Mouse (Mus musculus): ENCODE data around the gene Mrgprb1. TPM values are rescaled to one million over a fixed set of nuclear protein-coding genes. Genes with fewer than 3 reads are reported as not detected.
"Not testable (repeated sequence)": the region's sequence is repeated elsewhere in the genome, so short reads cannot be mapped to it uniquely, and the experiment has no call there.

The Mrgprb1 gene
- polyA plus RNA-seq (2012; rRNA removed) (not detected in 2 replicates), polyA plus RNA-seq (2014; fragmentation: Nextera tagmentation; extraction: Ambion mirVana) (not detected in 2 replicates)

- no peaks in the 10 kb centered on the region for H3K27me3 ChIP-seq (ENCODE audit: control insufficient read depth, insufficient read depth, low read length)
- H3K9ac ChIP-seq (replicated peaks): no peak within 1 kb of the TSS
- H3K4me1 ChIP-seq (replicated peaks; ENCODE audit: control insufficient read depth in 2 of 2, insufficient read depth in 2 of 2, low read length in 1 of 2): no peaks in the 10 kb centered on the region
- H3K36me3 ChIP-seq (replicated peaks; ENCODE audit: control insufficient read depth, insufficient read depth, low read depth): no peaks in the 10 kb centered on the region
- DNase-seq (ENCODE audit: low read depth in 3 of 3, low spot score in 3 of 3): no peak
- 65% methylated on average over 3 of the region's 3 CpGs for WGBS (ENCODE audit: insufficient replicate concordance)
- no peak within 1 kb of the TSS for H3K4me3 ChIP-seq (ENCODE audit: insufficient read depth in 1 of 2, low read depth in 2 of 2, low read length in 2 of 2)
- ATAC-seq (ENCODE audit: insufficient read depth): no peak
- TF ChIP-seq CTCF (IDR thresholded peaks at IDR 0.05; ENCODE audit: low read depth): no peak
- no peak for TF ChIP-seq EP300 (IDR thresholded peaks at IDR 0.05; ENCODE audit: low read depth)
- no peaks in the 10 kb centered on the region for H3K9me3 ChIP-seq (ENCODE audit: control insufficient read depth, low read length)
- no peak within 1 kb of the TSS for H3K27ac ChIP-seq
- no peak within 1 kb of the TSS for H3K4me2 ChIP-seq (ENCODE audit: low read depth)
Observed at GRCm38 (mm10) chr7:48456242-48456641, at the start of gene Mrgprb1. TSS of gene Mrgprb1 (minus strand) at chr7:48456342.

GRCm38 (mm10) chr7:48499221-48499620 is 43.1 kb upstream of the Mrgprb1 start, which contains the start of gene Mrgprx2:
TSS of gene Mrgprx2 (minus strand) at chr7:48499321.
- DNase-seq (ENCODE audit: low read depth in 3 of 3, low spot score in 3 of 3) (no peak), ATAC-seq (ENCODE audit: insufficient read depth) (no peak)
- no peak within 1 kb of the TSS for H3K4me3 ChIP-seq (ENCODE audit: insufficient read depth in 1 of 2, low read depth in 2 of 2, low read length in 2 of 2)
- TF ChIP-seq EP300 (IDR thresholded peaks at IDR 0.05; ENCODE audit: low read depth) (no peak), CTCF (IDR thresholded peaks at IDR 0.05; ENCODE audit: low read depth) (no peak)
- no peaks in the 10 kb centered on the region for H3K36me3 ChIP-seq (replicated peaks; ENCODE audit: control insufficient read depth, insufficient read depth, low read depth)
- no peaks in the 10 kb centered on the region for H3K4me1 ChIP-seq (replicated peaks; ENCODE audit: control insufficient read depth in 2 of 2, insufficient read depth in 2 of 2, low read length in 1 of 2)
- no peak within 1 kb of the TSS for H3K4me2 ChIP-seq (ENCODE audit: low read depth)
- H3K9ac ChIP-seq (replicated peaks): no peak within 1 kb of the TSS
- no peaks in the 10 kb centered on the region for H3K9me3 ChIP-seq (ENCODE audit: control insufficient read depth, low read length)
- H3K27ac ChIP-seq: no peak within 1 kb of the TSS
- no peaks in the 10 kb centered on the region for H3K27me3 ChIP-seq (ENCODE audit: control insufficient read depth, insufficient read depth, low read length)

- H3K4me3 ChIP-seq (ENCODE audit: insufficient read depth in 1 of 2, low read depth in 2 of 2, low read length in 2 of 2): no peak overlapping the region
- WGBS (ENCODE audit: insufficient replicate concordance): 32% methylated on average over 3 of the region's 3 CpGs
Observed at GRCm38 (mm10) chr7:48436581-48436980, 19.6 kb downstream of the Mrgprb1 start.

GRCm38 (mm10) chr7:48435936-48436335 is 20.2 kb downstream of the Mrgprb1 start:
- H3K4me3 ChIP-seq (ENCODE audit: insufficient read depth in 1 of 2, low read depth in 2 of 2, low read length in 2 of 2); ATAC-seq (ENCODE audit: insufficient read depth); H3K36me3 ChIP-seq (replicated peaks; ENCODE audit: control insufficient read depth, insufficient read depth, low read depth); H3K4me1 ChIP-seq (replicated peaks; ENCODE audit: control insufficient read depth in 2 of 2, insufficient read depth in 2 of 2, low read length in 1 of 2); H3K27ac ChIP-seq; DNase-seq (ENCODE audit: low read depth in 3 of 3, low spot score in 3 of 3); H3K27me3 ChIP-seq (ENCODE audit: control insufficient read depth, insufficient read depth, low read length); H3K4me2 ChIP-seq (ENCODE audit: low read depth); H3K9ac ChIP-seq (replicated peaks); H3K9me3 ChIP-seq (ENCODE audit: control insufficient read depth, low read length): not testable (repeated sequence)
- WGBS (ENCODE audit: insufficient replicate concordance): 55% methylated on average over 3 of the region's 3 CpGs

More at GRCm38 (mm10) chr7:48436581-48436980, 19.6 kb downstream of the Mrgprb1 start:
- no peaks in the 10 kb centered on the region for H3K4me1 ChIP-seq (replicated peaks; ENCODE audit: control insufficient read depth in 2 of 2, insufficient read depth in 2 of 2, low read length in 1 of 2)
- no peaks in the 10 kb centered on the region for H3K36me3 ChIP-seq (replicated peaks; ENCODE audit: control insufficient read depth, insufficient read depth, low read depth)
- H3K27ac ChIP-seq: no peak overlapping the region
- DNase-seq (ENCODE audit: low read depth in 3 of 3, low spot score in 3 of 3) (no peak), ATAC-seq (ENCODE audit: insufficient read depth) (no peak)
- no peaks in the 10 kb centered on the region for H3K9me3 ChIP-seq (ENCODE audit: control insufficient read depth, low read length)
- H3K9ac ChIP-seq (replicated peaks): no peak overlapping the region
- TF ChIP-seq CTCF (IDR thresholded peaks at IDR 0.05; ENCODE audit: low read depth): no peak
- TF ChIP-seq EP300 (IDR thresholded peaks at IDR 0.05; ENCODE audit: low read depth): no peak
- H3K4me2 ChIP-seq (ENCODE audit: low read depth): no peak overlapping the region
- no peaks in the 10 kb centered on the region for H3K27me3 ChIP-seq (ENCODE audit: control insufficient read depth, insufficient read depth, low read length)

Other genes starting within 250 kb of the Mrgprb1 start
- gene Mrgprb8, start 67.8 kb downstream of the Mrgprb1 start, polyA plus RNA-seq (2012; rRNA removed): not detected in 2 replicates
- not detected in 2 replicates for gene Mrgprb8, start 67.8 kb downstream of the Mrgprb1 start, polyA plus RNA-seq (2014; fragmentation: Nextera tagmentation; extraction: Ambion mirVana)
- not detected in 2 replicates for gene Mrgprx2, start 43.0 kb upstream of the Mrgprb1 start, polyA plus RNA-seq (2012; rRNA removed)
- gene Mrgprx2, start 43.0 kb upstream of the Mrgprb1 start, polyA plus RNA-seq (2014; fragmentation: Nextera tagmentation; extraction: Ambion mirVana): not detected in 2 replicates
- not detected in 2 replicates for gene Mrgprb2, start 101.7 kb upstream of the Mrgprb1 start, polyA plus RNA-seq (2012; rRNA removed)
- gene Mrgprb2, start 101.7 kb upstream of the Mrgprb1 start, polyA plus RNA-seq (2014; fragmentation: Nextera tagmentation; extraction: Ambion mirVana): not detected in 2 replicates
- gene Mrgprb3, start 187.5 kb upstream of the Mrgprb1 start, polyA plus RNA-seq (2012; rRNA removed): not detected in 2 replicates
- gene Mrgprb3, start 187.5 kb upstream of the Mrgprb1 start, polyA plus RNA-seq (2014; fragmentation: Nextera tagmentation; extraction: Ambion mirVana): not detected in 2 replicates

Measured in liver, embryonic 14.5 days (tissue).